Comparison of ENCODE assay signal across 8 mouse cellular contexts in the genomic region with DNA sequence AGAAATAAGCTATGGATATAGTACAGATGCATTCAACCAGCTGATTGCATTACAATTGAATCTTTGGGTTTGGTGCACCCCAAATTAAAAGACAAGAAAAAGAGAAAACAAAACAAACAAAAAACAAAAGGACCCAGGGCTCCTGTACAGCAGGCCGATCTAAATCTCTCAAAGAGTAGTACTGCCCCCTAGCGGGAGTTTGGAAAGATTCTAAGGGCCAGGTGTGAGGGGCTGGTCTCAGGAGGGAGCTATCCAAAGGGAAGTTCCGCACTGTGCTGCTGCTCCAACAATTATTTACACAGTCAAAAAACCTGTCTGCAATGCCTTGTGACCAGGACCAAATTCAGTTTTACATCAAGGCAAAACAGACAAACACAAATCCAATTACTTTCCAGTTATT.
A peak's percentile ranks its signal among the peaks of the same experiment; 100 is the strongest.
DNase-seq lines count a peak whose midpoint lies in the region; ATAC-seq and TF ChIP-seq lines count a peak whose summit lies in the region.

No protein-coding gene starts in this region.

- no peak overlapping the region for H3K4me2 ChIP-seq in CH12.LX (ENCODE audit: insufficient read depth, low read depth, poor library complexity, severe bottlenecking)
- no peak overlapping the region for H3K4me2 ChIP-seq in hindbrain, embryonic 11.5 days (replicated peaks; ENCODE audit: low read depth, low read length)
- no peak overlapping the region for H3K4me2 ChIP-seq in lung, embryonic 16.5 days (ENCODE audit: low read depth, low read length)

- H3K4me1 ChIP-seq in CH12.LX (ENCODE audit: control insufficient read depth in 1 of 2, insufficient read depth in 2 of 2): peaks cover 10 to 40% of the 10 kb centered on the region in 2 experiments
- H3K4me1 ChIP-seq in hindbrain, embryonic 11.5 days (replicated peaks; ENCODE audit: control insufficient read depth, insufficient read depth, low read length): no peaks in the 10 kb centered on the region
- H3K4me1 ChIP-seq in lung, embryonic 16.5 days (replicated peaks; ENCODE audit: control insufficient read depth, insufficient read depth, low read length): peaks cover 16% of the 10 kb centered on the region
- peaks cover 26% of the 10 kb centered on the region for H3K4me1 ChIP-seq in thymus, adult 2 months (replicated peaks; ENCODE audit: control insufficient read depth, insufficient read depth, low read length)

- H3K27ac ChIP-seq in CH12.LX (ENCODE audit: insufficient read depth, low read depth): no peak overlapping the region
- H3K27ac ChIP-seq in hindbrain, embryonic 11.5 days (ENCODE audit: low read depth, low read length): no peak overlapping the region
- no peak overlapping the region for H3K27ac ChIP-seq in layer of hippocampus, adult 2 months
- no peak overlapping the region for H3K27ac ChIP-seq in lung, embryonic 16.5 days (ENCODE audit: low read length)
- H3K27ac ChIP-seq in thymus, adult 2 months (ENCODE audit: control insufficient read depth, insufficient read depth, low read length): no peak overlapping the region

- DNase-seq in CH12.LX (ENCODE audit: extremely low read depth): peak; percentile 82
- peak; percentile 86 for DNase-seq in adrenal gland, postnatal 14 days
- DNase-seq in embryo, embryonic 9.5 days (ENCODE audit: extremely low spot score): peak; percentile 80
- DNase-seq in hindbrain, embryonic 11.5 days (ENCODE audit: low spot score): peak; percentile 89
- peak; percentile 74 to 81 for DNase-seq in layer of hippocampus, adult 2 months (ENCODE audit: low spot score in 2 of 2)
- peak; percentile 41 for DNase-seq in ovary, postnatal 10 days (ENCODE audit: low spot score)
- peak; percentile 83 for DNase-seq in thymus, adult 2 months

- H3K79me2 ChIP-seq in CH12.LX (replicated peaks; ENCODE audit: control insufficient read depth, extremely low read depth, insufficient read depth, poor library complexity, severe bottlenecking): no peaks in the 10 kb centered on the region

- WGBS in hindbrain, embryonic 11.5 days: 6% methylated on average over 3 of the region's 3 CpGs
- WGBS in lung, embryonic 16.5 days: 2% methylated on average over 3 of the region's 3 CpGs
- WGBS in thymus, adult 2 months: 7% methylated on average over 3 of the region's 3 CpGs

- no peak for TF ChIP-seq EP300 in CH12.LX (IDR thresholded peaks at IDR 0.05; ENCODE audit: low read length)

- TF ChIP-seq CTCF in CH12.LX (conservative IDR thresholded peaks at IDR 0.05 in 1 of 2, IDR thresholded peaks at IDR 0.05 in 1 of 2; ENCODE audit: low read depth in 2 of 2, low read length in 2 of 2): peak; percentile 41 to 92; a peak in 3 of 4 replicates
- TF ChIP-seq CTCF in layer of hippocampus, adult 2 months (conservative IDR thresholded peaks at IDR 0.05): peak; percentile 96
- TF ChIP-seq CTCF in thymus, adult 2 months (IDR thresholded peaks at IDR 0.05; ENCODE audit: borderline replicate concordance, control insufficient read depth, extremely low read depth, insufficient read depth, low read length, poor library complexity): no peak

- H3K27me3 ChIP-seq in CH12.LX (replicated peaks): no peaks in the 10 kb centered on the region
- H3K27me3 ChIP-seq in hindbrain, embryonic 11.5 days (ENCODE audit: control insufficient read depth, insufficient read depth, low read length): no peaks in the 10 kb centered on the region
- no peaks in the 10 kb centered on the region for H3K27me3 ChIP-seq in lung, embryonic 16.5 days (ENCODE audit: control insufficient read depth, insufficient read depth, low read depth, low read length)
- no peaks in the 10 kb centered on the region for H3K27me3 ChIP-seq in thymus, adult 2 months (ENCODE audit: control insufficient read depth, insufficient read depth, low read length)

- no peak overlapping the region for H3K4me3 ChIP-seq in CH12.LX (replicated peaks in 1 of 3; ENCODE audit: low read depth in 2 of 3, low read length in 2 of 3, poor library complexity in 1 of 3)
- no peak overlapping the region for H3K4me3 ChIP-seq in hindbrain, embryonic 11.5 days (ENCODE audit: low read depth, low read length)
- no peak overlapping the region for H3K4me3 ChIP-seq in layer of hippocampus, adult 2 months
- no peak overlapping the region for H3K4me3 ChIP-seq in lung, embryonic 16.5 days (ENCODE audit: low read length)
- no peak overlapping the region for H3K4me3 ChIP-seq in thymus, adult 2 months (ENCODE audit: control insufficient read depth, insufficient read depth, low read length)

- dilution Hi-C loops in CH12.LX (cut with MboI; ENCODE audit: extremely low pct_ligation_motif_present, extremely low pct_unique_long_range_greater_than_20kb, low sequenced_read_pairs): no loop called here

- H3K36me3 ChIP-seq in CH12.LX (replicated peaks in 1 of 2; ENCODE audit: control insufficient read depth in 1 of 2, insufficient read depth in 1 of 2, low read length in 1 of 2): no peaks in the 10 kb centered on the region
- no peaks in the 10 kb centered on the region for H3K36me3 ChIP-seq in hindbrain, embryonic 11.5 days (ENCODE audit: control insufficient read depth, insufficient read depth, low read length)
- H3K36me3 ChIP-seq in lung, embryonic 16.5 days (ENCODE audit: control insufficient read depth, insufficient read depth, low read length): no peaks in the 10 kb centered on the region
- H3K36me3 ChIP-seq in thymus, adult 2 months (ENCODE audit: control insufficient read depth, insufficient read depth, low read length): no peaks in the 10 kb centered on the region

- no peak overlapping the region for H3K9ac ChIP-seq in CH12.LX (ENCODE audit: insufficient read depth, low read depth)
- H3K9ac ChIP-seq in hindbrain, embryonic 11.5 days (ENCODE audit: low read depth, low read length): no peak overlapping the region
- H3K9ac ChIP-seq in lung, embryonic 16.5 days (ENCODE audit: low read length): no peak overlapping the region

- TF ChIP-seq RAD21 in CH12.LX (IDR thresholded peaks at IDR 0.05; ENCODE audit: low read depth, low read length): peak; percentile 93

- H3K9me3 ChIP-seq in CH12.LX (replicated peaks; ENCODE audit: low read length): no peaks in the 10 kb centered on the region
- no peaks in the 10 kb centered on the region for H3K9me3 ChIP-seq in hindbrain, embryonic 11.5 days (ENCODE audit: control insufficient read depth, low read length)
- H3K9me3 ChIP-seq in lung, embryonic 16.5 days (ENCODE audit: control insufficient read depth, low read length): no peaks in the 10 kb centered on the region

- in situ Hi-C loops in CH12.LX (cut with MboI; ENCODE audit: low pct_ligation_motif_present, low pct_unique_long_range_greater_than_20kb, low sequenced_read_pairs): loop anchor here (5.0 to 25.0 kb wide), 4 partner anchors 110 to 515 kb away; no protein-coding TSS in a partner anchor

- TF ChIP-seq POLR2A in CH12.LX (IDR thresholded peaks at IDR 0.05; ENCODE audit: low read depth, low read length): no peak
- no peak for TF ChIP-seq POLR2A in thymus, adult 2 months (IDR thresholded peaks at IDR 0.05; ENCODE audit: control insufficient read depth, extremely low read depth, insufficient read depth, low read length, poor library complexity)

- peak; percentile 89 for ATAC-seq in hindbrain, embryonic 11.5 days (ENCODE audit: low FRiP score)
- ATAC-seq in lung, embryonic 16.5 days (ENCODE audit: low read depth): peak; percentile 68

TF ChIP-seq in CH12.LX, 34 proteins besides CTCF, POLR2A, EP300 and RAD21:
- TF ChIP-seq ZC3H11A (IDR thresholded peaks at IDR 0.05; ENCODE audit: low read depth, low read length) (peak; percentile 91), SMC3 (IDR thresholded peaks at IDR 0.05; ENCODE audit: low read depth, low read length) (peak; percentile 87), NELFE (IDR thresholded peaks at IDR 0.05; ENCODE audit: low read depth, low read length) (no peak), MAFK (IDR thresholded peaks at IDR 0.05; ENCODE audit: insufficient replicate concordance, low read length) (no peak), POLR2AphosphoS2 (IDR thresholded peaks at IDR 0.05; ENCODE audit: low read depth, low read length) (no peak), JUND (conservative IDR thresholded peaks at IDR 0.05; ENCODE audit: low read depth, low read length) (0 out of 2 replicates have a peak, but pooled peaks have one; percentile 11)
